Mouse (Mus musculus): Measurements from ENCODE around the gene Xpot. TPM values are rescaled to one million over a fixed set of nuclear protein-coding genes. Genes with fewer than 3 reads are reported as not detected.

Gene Xpot
- polyA plus RNA-seq (2012; rRNA removed): 34.9 and 35.3 TPM in 2 replicates

- TF ChIP-seq CTCF (IDR thresholded peaks at IDR 0.05; ENCODE audit: extremely low read depth, insufficient read length, insufficient replicate concordance, low read depth, low read length): no peak
- TF ChIP-seq POLR2A (IDR thresholded peaks at IDR 0.05; ENCODE audit: low read depth, low read length): peak; percentile 57
- Histone ChIP-seq H3K4me1 (ENCODE audit: control insufficient read depth, insufficient read depth, insufficient read length, low read length) (no peaks in the 10 kb centered on the region), H3K36me3 (ENCODE audit: control insufficient read depth, insufficient read depth, low read length) (peaks cover 8% of the 10 kb centered on the region), H3K27ac (ENCODE audit: insufficient read depth, low read depth, low read length) (peak within 1 kb of the TSS; percentile 64), H3K4me3 (ENCODE audit: low read depth, low read length) (peak within 1 kb of the TSS; percentile 90), H3K27me3 (ENCODE audit: control insufficient read depth, insufficient read depth, low read length) (no peaks in the 10 kb centered on the region)
- WGBS: under 1% methylated on average over 70 of the region's 70 CpGs
These were observed at the start of gene Xpot for GRCm38 (mm10) chr10:121626186-121626882. Xpot (minus strand) TSS chr10:121626332.

GRCm38 (mm10) chr10:121669103-121669502, 43.0 kb upstream of the Xpot start:
- WGBS: 87% methylated on average over 10 of the region's 10 CpGs
- H3K27me3 ChIP-seq (ENCODE audit: control insufficient read depth, insufficient read depth, low read length): no peaks in the 10 kb centered on the region
- no peaks in the 10 kb centered on the region for H3K36me3 ChIP-seq (ENCODE audit: control insufficient read depth, insufficient read depth, low read length)
- H3K27ac ChIP-seq (ENCODE audit: insufficient read depth, low read depth, low read length): no peak overlapping the region
- H3K4me3 ChIP-seq (ENCODE audit: low read depth, low read length): no peak overlapping the region
- no peak for TF ChIP-seq POLR2A (IDR thresholded peaks at IDR 0.05; ENCODE audit: low read depth, low read length)
- TF ChIP-seq CTCF (IDR thresholded peaks at IDR 0.05; ENCODE audit: extremely low read depth, insufficient read length, insufficient replicate concordance, low read depth, low read length): no peak
- H3K4me1 ChIP-seq (ENCODE audit: control insufficient read depth, insufficient read depth, insufficient read length, low read length): no peaks in the 10 kb centered on the region

- H3K27me3 ChIP-seq (ENCODE audit: control insufficient read depth, insufficient read depth, low read length): no peaks in the 10 kb centered on the region; the same call in 1 of the 2 replicates
- no peaks in the 10 kb centered on the region for H3K36me3 ChIP-seq (ENCODE audit: control insufficient read depth, insufficient read depth, low read length)
- H3K4me1 ChIP-seq (ENCODE audit: control insufficient read depth, insufficient read depth, insufficient read length, low read length): no peaks in the 10 kb centered on the region
- WGBS: 56% methylated on average over 8 of the region's 8 CpGs
- TF ChIP-seq CTCF (IDR thresholded peaks at IDR 0.05; ENCODE audit: extremely low read depth, insufficient read length, insufficient replicate concordance, low read depth, low read length) (no peak), POLR2A (IDR thresholded peaks at IDR 0.05; ENCODE audit: low read depth, low read length) (no peak)
- no peak overlapping the region for H3K27ac ChIP-seq (ENCODE audit: insufficient read depth, low read depth, low read length)
- H3K4me3 ChIP-seq (ENCODE audit: low read depth, low read length): no peak overlapping the region
These were observed 39.6 kb upstream of the Xpot start for GRCm38 (mm10) chr10:121665631-121666145.

DNA sequence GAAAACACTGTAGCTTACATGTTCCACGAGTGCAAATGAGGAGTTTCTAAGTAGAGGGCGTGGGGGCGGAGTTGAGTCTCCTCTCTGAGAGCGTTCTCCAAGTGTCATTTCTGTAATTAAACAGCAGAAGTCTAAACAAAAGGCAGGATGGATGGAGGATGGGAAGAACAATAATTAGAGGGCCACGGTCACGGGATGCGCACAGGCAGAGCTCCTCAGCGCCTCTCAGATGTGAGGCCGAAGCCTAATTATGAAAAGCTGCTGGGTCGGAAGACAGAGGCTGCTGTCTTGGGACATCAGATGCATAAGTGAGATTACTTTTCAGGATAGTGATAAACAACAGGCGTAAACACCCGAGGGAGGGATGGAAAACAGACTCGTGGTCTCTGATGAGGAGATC, 37.5 kb upstream of the Xpot start:
- Histone ChIP-seq H3K27me3 (ENCODE audit: control insufficient read depth, insufficient read depth, low read length) (no peaks in the 10 kb centered on the region; the same call in 1 of the 2 replicates), H3K4me3 (ENCODE audit: low read depth, low read length) (no peak overlapping the region), H3K36me3 (ENCODE audit: control insufficient read depth, insufficient read depth, low read length) (no peaks in the 10 kb centered on the region), H3K27ac (ENCODE audit: insufficient read depth, low read depth, low read length) (no peak overlapping the region), H3K4me1 (ENCODE audit: control insufficient read depth, insufficient read depth, insufficient read length, low read length) (no peaks in the 10 kb centered on the region)
- TF ChIP-seq CTCF (IDR thresholded peaks at IDR 0.05; ENCODE audit: extremely low read depth, insufficient read length, insufficient replicate concordance, low read depth, low read length): no peak
- TF ChIP-seq POLR2A (IDR thresholded peaks at IDR 0.05; ENCODE audit: low read depth, low read length): no peak
- WGBS: 67% methylated on average over 13 of the region's 13 CpGs

- Histone ChIP-seq H3K27ac (ENCODE audit: insufficient read depth, low read depth, low read length) (no peak overlapping the region), H3K4me3 (ENCODE audit: low read depth, low read length) (no peak overlapping the region), H3K36me3 (ENCODE audit: control insufficient read depth, insufficient read depth, low read length) (no peaks in the 10 kb centered on the region), H3K4me1 (ENCODE audit: control insufficient read depth, insufficient read depth, insufficient read length, low read length) (no peaks in the 10 kb centered on the region), H3K27me3 (ENCODE audit: control insufficient read depth, insufficient read depth, low read length) (no peaks in the 10 kb centered on the region; the same call in 1 of the 2 replicates)
- WGBS: 91% methylated on average over 2 of the region's 2 CpGs
- TF ChIP-seq POLR2A (IDR thresholded peaks at IDR 0.05; ENCODE audit: low read depth, low read length) (no peak), CTCF (IDR thresholded peaks at IDR 0.05; ENCODE audit: extremely low read depth, insufficient read length, insufficient replicate concordance, low read depth, low read length) (no peak)
These were observed 36.6 kb upstream of the Xpot start for GRCm38 (mm10) chr10:121662711-121663110.

GRCm38 (mm10) chr10:121655907-121656306, 29.8 kb upstream of the Xpot start:
- Histone ChIP-seq H3K36me3 (ENCODE audit: control insufficient read depth, insufficient read depth, low read length) (no peaks in the 10 kb centered on the region), H3K27me3 (ENCODE audit: control insufficient read depth, insufficient read depth, low read length) (no peaks in the 10 kb centered on the region), H3K4me1 (ENCODE audit: control insufficient read depth, insufficient read depth, insufficient read length, low read length) (no peaks in the 10 kb centered on the region), H3K27ac (ENCODE audit: insufficient read depth, low read depth, low read length) (no peak overlapping the region), H3K4me3 (ENCODE audit: low read depth, low read length) (no peak overlapping the region)
- WGBS: 83% methylated on average over 4 of the region's 4 CpGs
- no peak for TF ChIP-seq POLR2A (IDR thresholded peaks at IDR 0.05; ENCODE audit: low read depth, low read length)

DNA sequence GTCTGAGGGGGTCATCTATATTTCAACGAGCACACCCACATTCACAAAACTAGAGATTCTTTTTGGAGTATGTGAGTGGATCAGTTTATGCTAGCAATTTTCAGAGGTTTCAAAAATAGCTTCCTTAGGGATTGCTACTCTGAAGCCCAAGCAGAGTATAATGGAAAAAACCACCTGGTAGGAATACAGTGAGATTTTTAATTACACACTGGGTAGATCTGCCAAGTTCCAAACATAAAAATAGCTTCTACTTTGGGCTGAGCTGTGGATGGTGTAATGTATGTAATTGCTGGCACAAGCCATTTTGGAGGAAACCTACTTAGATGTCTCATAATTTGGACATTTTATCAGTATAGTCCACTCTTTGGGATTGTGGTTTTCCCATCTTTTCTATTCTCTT, 26.9 kb upstream of the Xpot start:
- no peak overlapping the region for H3K4me3 ChIP-seq (ENCODE audit: low read depth, low read length)
- H3K36me3 ChIP-seq (ENCODE audit: control insufficient read depth, insufficient read depth, low read length): no peaks in the 10 kb centered on the region
- H3K27ac ChIP-seq (ENCODE audit: insufficient read depth, low read depth, low read length): no peak overlapping the region
- TF ChIP-seq CTCF (IDR thresholded peaks at IDR 0.05; ENCODE audit: extremely low read depth, insufficient read length, insufficient replicate concordance, low read depth, low read length): no peak
- no peak for TF ChIP-seq POLR2A (IDR thresholded peaks at IDR 0.05; ENCODE audit: low read depth, low read length)
- H3K27me3 ChIP-seq (ENCODE audit: control insufficient read depth, insufficient read depth, low read length): no peaks in the 10 kb centered on the region; the same call in 1 of the 2 replicates
- 85% methylated on average over 1 of the region's 1 CpGs for WGBS
- no peaks in the 10 kb centered on the region for H3K4me1 ChIP-seq (ENCODE audit: control insufficient read depth, insufficient read depth, insufficient read length, low read length)
